Mouse (Mus musculus): ENCODE data around the gene Serpinf2. TPM values are rescaled to one million over a fixed set of nuclear protein-coding genes. Genes with fewer than 3 reads are reported as not detected.

The Serpinf2 gene
- polyA plus RNA-seq, 1 experiment from 2014 or later: not detected

GRCm38 (mm10) chr11:75441601-75442000 is 2.2 kb upstream of the Serpinf2 start:
- peaks cover 0 to 3% of the 10 kb centered on the region in 2 experiments; a peak in 1 of 4 replicates for H3K4me1 ChIP-seq (ENCODE audit: control insufficient read depth in 2 of 2, insufficient read depth in 2 of 2, low read length in 2 of 2)
- no peak overlapping the region for H3K4me3 ChIP-seq (ENCODE audit: control insufficient read depth in 1 of 2, insufficient read depth in 1 of 2, low read depth in 1 of 2, low read length in 2 of 2)
- no peak overlapping the region for H3K4me2 ChIP-seq (ENCODE audit: low read length)
- H3K9ac ChIP-seq (ENCODE audit: low read length): no peak overlapping the region
- WGBS: 88% methylated on average over 16 of the region's 16 CpGs
- H3K9me3 ChIP-seq (ENCODE audit: control insufficient read depth, low read length): no peaks in the 10 kb centered on the region
- H3K27ac ChIP-seq (replicated peaks in 1 of 2; ENCODE audit: control insufficient read depth in 1 of 2, insufficient read depth in 1 of 2, low read depth in 2 of 2, low read length in 2 of 2): no peak overlapping the region
- no peak for ATAC-seq (ENCODE audit: insufficient number of reproducible peaks, insufficient read depth, low FRiP score, low read depth)
- H3K36me3 ChIP-seq (ENCODE audit: control insufficient read depth, insufficient read depth, low read length): peaks cover 49% of the 10 kb centered on the region
- H3K27me3 ChIP-seq (ENCODE audit: control insufficient read depth, insufficient read depth, low read length): no peaks in the 10 kb centered on the region

GRCm38 (mm10) chr11:75441034-75441433 is 1.6 kb upstream of the Serpinf2 start:
- ATAC-seq (ENCODE audit: insufficient number of reproducible peaks, insufficient read depth, low FRiP score, low read depth): no peak
- no peak overlapping the region for H3K9ac ChIP-seq (ENCODE audit: low read length)
- H3K36me3 ChIP-seq (ENCODE audit: control insufficient read depth, insufficient read depth, low read length): peaks cover 48% of the 10 kb centered on the region
- no peak overlapping the region for H3K27ac ChIP-seq (replicated peaks in 1 of 2; ENCODE audit: control insufficient read depth in 1 of 2, insufficient read depth in 1 of 2, low read depth in 2 of 2, low read length in 2 of 2)
- peaks cover 0 to 3% of the 10 kb centered on the region in 2 experiments; a peak in 1 of 4 replicates for H3K4me1 ChIP-seq (ENCODE audit: control insufficient read depth in 2 of 2, insufficient read depth in 2 of 2, low read length in 2 of 2)
- no peaks in the 10 kb centered on the region for H3K27me3 ChIP-seq (ENCODE audit: control insufficient read depth, insufficient read depth, low read length)
- H3K4me2 ChIP-seq (ENCODE audit: low read length): no peak overlapping the region
- whole genome bisulfite sequencing: 81% methylated on average over 7 of the region's 7 CpGs
- no peak overlapping the region for H3K4me3 ChIP-seq (ENCODE audit: control insufficient read depth in 1 of 2, insufficient read depth in 1 of 2, low read depth in 1 of 2, low read length in 2 of 2)
- no peaks in the 10 kb centered on the region for H3K9me3 ChIP-seq (ENCODE audit: control insufficient read depth, low read length)

DNA sequence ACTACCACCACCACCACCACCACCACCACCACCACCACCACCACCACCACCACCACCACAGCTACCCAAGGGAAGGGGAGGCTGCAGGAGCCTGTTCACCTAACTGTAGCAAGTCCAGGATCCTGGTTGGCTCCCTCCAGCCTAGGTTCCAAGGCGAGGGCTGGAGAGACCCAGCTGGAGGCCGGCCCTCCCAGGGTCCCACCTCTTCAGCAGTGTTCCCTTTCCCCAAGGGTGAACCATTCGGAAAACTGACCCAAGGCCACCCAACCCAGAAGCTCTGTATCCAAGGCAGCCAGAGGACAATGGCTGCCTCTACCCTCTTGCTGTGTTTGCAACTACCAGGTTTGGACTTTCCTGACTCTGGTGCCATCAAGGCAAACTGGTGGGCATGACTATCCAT is 560 bp upstream of the Serpinf2 start:
- H3K9me3 ChIP-seq (ENCODE audit: control insufficient read depth, low read length): no peaks in the 10 kb centered on the region
- no peak overlapping the region for H3K4me2 ChIP-seq (ENCODE audit: low read length)
- ATAC-seq (ENCODE audit: insufficient number of reproducible peaks, insufficient read depth, low FRiP score, low read depth): no peak
- no peak overlapping the region for H3K27ac ChIP-seq (replicated peaks in 1 of 2; ENCODE audit: control insufficient read depth in 1 of 2, insufficient read depth in 1 of 2, low read depth in 2 of 2, low read length in 2 of 2)
- H3K4me1 ChIP-seq (ENCODE audit: control insufficient read depth in 2 of 2, insufficient read depth in 2 of 2, low read length in 2 of 2): peaks cover 0 to 3% of the 10 kb centered on the region in 2 experiments; a peak in 1 of 4 replicates
- WGBS: 75% methylated on average over 3 of the region's 3 CpGs
- no peaks in the 10 kb centered on the region for H3K27me3 ChIP-seq (ENCODE audit: control insufficient read depth, insufficient read depth, low read length)
- H3K36me3 ChIP-seq (ENCODE audit: control insufficient read depth, insufficient read depth, low read length): peaks cover 40% of the 10 kb centered on the region
- H3K4me3 ChIP-seq (ENCODE audit: control insufficient read depth in 1 of 2, insufficient read depth in 1 of 2, low read depth in 1 of 2, low read length in 2 of 2): no peak overlapping the region
- H3K9ac ChIP-seq (ENCODE audit: low read length): no peak overlapping the region

- H3K9ac ChIP-seq (ENCODE audit: low read length): no peak overlapping the region
- H3K27ac ChIP-seq (replicated peaks in 1 of 2; ENCODE audit: control insufficient read depth in 1 of 2, insufficient read depth in 1 of 2, low read depth in 2 of 2, low read length in 2 of 2): no peak overlapping the region
- no peak overlapping the region for H3K4me2 ChIP-seq (ENCODE audit: low read length)
- peaks cover 0 to 3% of the 10 kb centered on the region in 2 experiments; a peak in 1 of 4 replicates for H3K4me1 ChIP-seq (ENCODE audit: control insufficient read depth in 2 of 2, insufficient read depth in 2 of 2, low read length in 2 of 2)
- WGBS: 86% methylated on average over 3 of the region's 3 CpGs
- H3K4me3 ChIP-seq (ENCODE audit: control insufficient read depth in 1 of 2, insufficient read depth in 1 of 2, low read depth in 1 of 2, low read length in 2 of 2): no peak overlapping the region
- H3K9me3 ChIP-seq (ENCODE audit: control insufficient read depth, low read length): peaks cover 6% of the 10 kb centered on the region; the same call in 1 of the 2 replicates
- H3K36me3 ChIP-seq (ENCODE audit: control insufficient read depth, insufficient read depth, low read length): peaks cover 28% of the 10 kb centered on the region
- H3K27me3 ChIP-seq (ENCODE audit: control insufficient read depth, insufficient read depth, low read length): no peaks in the 10 kb centered on the region
- ATAC-seq (ENCODE audit: insufficient number of reproducible peaks, insufficient read depth, low FRiP score, low read depth): no peak
Observed at GRCm38 (mm10) chr11:75438804-75439203, 587 bp downstream of the Serpinf2 start.

DNA sequence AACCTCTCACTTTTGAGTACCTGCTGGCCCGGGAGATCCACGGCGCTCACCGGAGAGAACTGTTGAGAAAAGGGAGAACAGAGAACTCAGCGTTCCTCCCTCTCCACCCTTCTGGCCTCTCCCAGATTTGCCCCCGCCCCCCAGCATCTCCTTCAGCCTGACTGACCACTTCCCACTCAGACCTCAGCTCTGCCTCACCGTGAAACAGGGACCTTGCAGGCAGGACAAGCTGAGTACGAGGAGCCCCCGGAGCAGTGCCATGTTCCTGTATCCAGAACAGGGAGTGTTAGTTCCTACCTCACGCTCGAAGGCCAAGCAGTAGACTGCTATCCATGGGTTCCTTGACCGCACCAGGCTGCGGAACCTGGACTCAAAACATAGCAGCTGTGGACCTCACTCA is 1.2 kb downstream of the Serpinf2 start:
- peaks cover 0 to 3% of the 10 kb centered on the region in 2 experiments; a peak in 1 of 4 replicates for H3K4me1 ChIP-seq (ENCODE audit: control insufficient read depth in 2 of 2, insufficient read depth in 2 of 2, low read length in 2 of 2)
- no peaks in the 10 kb centered on the region for H3K27me3 ChIP-seq (ENCODE audit: control insufficient read depth, insufficient read depth, low read length)
- WGBS: 69% methylated on average over 13 of the region's 13 CpGs
- peaks cover 25% of the 10 kb centered on the region for H3K36me3 ChIP-seq (ENCODE audit: control insufficient read depth, insufficient read depth, low read length)
- H3K9ac ChIP-seq (ENCODE audit: low read length): no peak overlapping the region
- no peak for ATAC-seq (ENCODE audit: insufficient number of reproducible peaks, insufficient read depth, low FRiP score, low read depth)
- no peak overlapping the region for H3K27ac ChIP-seq (replicated peaks in 1 of 2; ENCODE audit: control insufficient read depth in 1 of 2, insufficient read depth in 1 of 2, low read depth in 2 of 2, low read length in 2 of 2)
- peaks cover 6% of the 10 kb centered on the region; the same call in 1 of the 2 replicates for H3K9me3 ChIP-seq (ENCODE audit: control insufficient read depth, low read length)
- H3K4me2 ChIP-seq (ENCODE audit: low read length): no peak overlapping the region
- H3K4me3 ChIP-seq (ENCODE audit: control insufficient read depth in 1 of 2, insufficient read depth in 1 of 2, low read depth in 1 of 2, low read length in 2 of 2): no peak overlapping the region

- ATAC-seq (ENCODE audit: insufficient number of reproducible peaks, insufficient read depth, low FRiP score, low read depth): no peak
- H3K9ac ChIP-seq (ENCODE audit: low read length): no peak overlapping the region
- H3K36me3 ChIP-seq (ENCODE audit: control insufficient read depth, insufficient read depth, low read length): no peaks in the 10 kb centered on the region
- 83% methylated on average over 5 of the region's 5 CpGs for WGBS
- H3K4me2 ChIP-seq (ENCODE audit: low read length): no peak overlapping the region
- H3K9me3 ChIP-seq (ENCODE audit: control insufficient read depth, low read length): peaks cover 6% of the 10 kb centered on the region; the same call in 1 of the 2 replicates
- H3K4me1 ChIP-seq (ENCODE audit: control insufficient read depth in 2 of 2, insufficient read depth in 2 of 2, low read length in 2 of 2): peaks cover 0 to 3% of the 10 kb centered on the region in 2 experiments; a peak in 1 of 4 replicates
- no peak overlapping the region for H3K4me3 ChIP-seq (ENCODE audit: control insufficient read depth in 1 of 2, insufficient read depth in 1 of 2, low read depth in 1 of 2, low read length in 2 of 2)
- H3K27me3 ChIP-seq (ENCODE audit: control insufficient read depth, insufficient read depth, low read length): no peaks in the 10 kb centered on the region
- H3K27ac ChIP-seq (replicated peaks in 1 of 2; ENCODE audit: control insufficient read depth in 1 of 2, insufficient read depth in 1 of 2, low read depth in 2 of 2, low read length in 2 of 2): no peak overlapping the region
Observed at GRCm38 (mm10) chr11:75434138-75434537, 5.3 kb downstream of the Serpinf2 start.

DNA sequence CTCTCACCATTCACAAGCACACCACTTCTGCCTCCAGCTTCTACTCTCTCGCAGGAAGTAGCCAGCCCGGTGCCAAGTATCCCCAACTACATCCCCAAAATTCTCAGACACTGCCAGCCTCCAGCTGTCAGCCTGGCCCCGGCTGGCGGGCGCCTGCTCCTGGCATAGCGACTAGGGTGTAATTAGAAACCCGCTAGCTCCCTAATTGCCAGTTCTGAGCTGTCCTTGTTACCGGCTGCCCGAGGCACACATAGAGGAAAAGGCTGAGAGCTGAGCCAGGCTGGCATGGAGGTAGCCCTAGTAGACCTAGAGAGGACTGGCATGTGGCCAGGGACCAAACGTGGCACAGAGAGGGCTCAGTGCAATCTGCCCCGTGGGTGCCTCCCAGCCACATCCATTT is 8.1 kb downstream of the Serpinf2 start:
- no peaks in the 10 kb centered on the region for H3K4me1 ChIP-seq (ENCODE audit: control insufficient read depth in 2 of 2, insufficient read depth in 2 of 2, low read length in 2 of 2)
- H3K9me3 ChIP-seq (ENCODE audit: control insufficient read depth, low read length): peaks cover 6% of the 10 kb centered on the region; the same call in 1 of the 2 replicates
- H3K36me3 ChIP-seq (ENCODE audit: control insufficient read depth, insufficient read depth, low read length): no peaks in the 10 kb centered on the region
- H3K27ac ChIP-seq (replicated peaks in 1 of 2; ENCODE audit: control insufficient read depth in 1 of 2, insufficient read depth in 1 of 2, low read depth in 2 of 2, low read length in 2 of 2): no peak overlapping the region
- H3K4me2 ChIP-seq (ENCODE audit: low read length): no peak overlapping the region
- H3K27me3 ChIP-seq (ENCODE audit: control insufficient read depth, insufficient read depth, low read length): no peaks in the 10 kb centered on the region
- 79% methylated on average over 11 of the region's 11 CpGs for WGBS
- H3K4me3 ChIP-seq (ENCODE audit: control insufficient read depth in 1 of 2, insufficient read depth in 1 of 2, low read depth in 1 of 2, low read length in 2 of 2): no peak overlapping the region
- ATAC-seq (ENCODE audit: insufficient number of reproducible peaks, insufficient read depth, low FRiP score, low read depth): no peak
- H3K9ac ChIP-seq (ENCODE audit: low read length): no peak overlapping the region

All from heart, embryonic 14.5 days (tissue).